Mouse (Mus musculus) small intestine, adult 2 months (tissue): Measurements from ENCODE around the gene Gtf2f2.

Source experiments
- CTCF ChIP-seq: fragments of 200-500 bp; IDR thresholded peaks from 2 replicates; pipeline ENCODE4 v1.5.1; 2012; ENCODE audit warnings: low read depth, mild to moderate bottlenecking, control low read depth, inconsistent platforms, low read length, moderate library complexity, mixed read lengths; ENCODE audit not compliant: insufficient replicate concordance, insufficient read length; ENCODE audit errors: extremely low read depth
- POLR2A ChIP-seq: fragments of 200-500 bp; IDR thresholded peaks from 2 replicates; pipeline ENCODE4 v1.6.1; 2012; ENCODE audit warnings: low read depth, mild to moderate bottlenecking, control low read depth, inconsistent platforms, low read length, moderate library complexity

- TF ChIP-seq CTCF (no peak), POLR2A (no peak)
Observed at GRCm38 (mm10) chr14:75963215-75963614, 47.5 kb downstream of the Gtf2f2 start.
